Mouse (Mus musculus): ENCODE measurements around the gene Pex14. TPM values are rescaled to one million over a fixed set of nuclear protein-coding genes. Genes with fewer than 3 reads are reported as not detected.

Pex14 gene
- polyA plus RNA-seq (2014; fragmentation: Illumina TruSeq; extraction: RNeasy Lipid Tissue Mini Kit (QIAGEN cat#74804); ENCODE audit: low replicate concordance) = 0.71 TPM

DNA sequence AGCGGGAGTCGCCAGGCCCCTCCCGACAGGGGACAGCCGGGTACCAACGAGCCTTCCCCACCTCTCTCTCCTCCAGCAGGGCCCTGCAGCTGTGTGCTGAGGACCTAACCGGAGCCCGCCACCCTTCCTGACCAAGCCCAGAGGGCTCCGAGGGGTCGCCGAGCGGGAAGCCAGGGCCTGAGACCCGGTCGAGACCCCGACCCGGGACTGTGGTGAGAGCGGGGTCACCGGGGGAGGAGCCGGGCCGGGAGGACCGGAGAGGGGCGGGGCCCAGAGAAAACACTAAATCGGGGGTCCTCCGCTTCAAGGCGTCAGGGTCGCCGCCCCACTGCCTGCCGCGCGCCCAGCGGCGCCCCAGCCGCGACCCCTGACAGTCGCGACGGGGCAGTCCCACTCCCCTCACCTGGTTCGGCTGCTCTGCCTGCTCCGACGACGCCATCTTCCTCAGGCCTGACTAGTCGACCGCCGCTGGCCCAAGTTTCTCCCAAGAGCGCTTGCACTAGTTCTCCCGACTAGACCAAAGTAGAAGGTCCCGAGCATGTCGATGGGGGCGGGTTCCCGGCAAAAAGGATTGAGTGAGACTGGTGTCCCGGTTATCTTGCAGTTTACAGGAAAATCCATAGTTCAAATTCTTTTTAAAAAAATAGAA lies at the start of gene Pex14:
Pex14 (minus strand) TSS at position 508 of the 649 bp plus-strand sequence.

DNA sequence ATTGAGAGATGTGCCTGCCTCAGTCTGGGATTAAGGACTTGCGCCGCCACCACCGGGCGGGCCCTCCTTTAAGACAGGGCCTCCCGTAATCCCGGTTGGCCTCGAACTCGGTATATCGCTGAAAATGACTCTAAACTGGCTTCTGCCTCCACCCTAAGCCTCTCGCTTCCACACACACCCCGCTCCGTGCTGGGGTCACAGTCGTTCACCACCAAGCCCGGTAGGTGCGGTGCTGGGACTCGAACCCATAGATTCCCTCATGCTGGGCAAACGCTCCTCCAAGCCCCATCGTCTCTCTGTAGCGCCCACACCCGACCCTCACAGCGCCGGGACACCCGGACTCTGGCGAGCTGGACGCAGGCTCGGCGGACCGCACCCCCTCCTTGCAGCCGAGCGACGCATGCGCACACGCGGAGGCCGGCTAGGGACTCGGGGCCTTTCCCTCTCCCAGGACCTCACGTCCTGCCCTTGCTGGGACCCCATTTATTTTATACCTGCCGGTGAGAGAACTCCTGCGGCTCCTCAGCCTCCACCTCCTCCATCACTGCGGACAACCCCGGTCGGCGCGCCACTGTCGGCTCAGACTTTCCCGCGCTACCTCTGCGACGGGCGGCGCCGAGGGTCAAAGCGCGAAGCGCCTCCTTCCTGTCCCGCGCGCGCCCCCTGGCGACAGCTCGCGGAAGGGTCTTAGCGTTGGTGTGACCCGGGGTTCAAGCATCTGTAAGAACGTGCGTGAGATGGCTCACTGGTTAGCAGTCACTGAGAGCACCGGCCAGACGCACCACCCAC lies 37.5 kb upstream of the Pex14 start, which contains the start of gene Cenps:
Cenps (minus strand) TSS at position 648 of the 789 bp plus-strand sequence.

DNA sequence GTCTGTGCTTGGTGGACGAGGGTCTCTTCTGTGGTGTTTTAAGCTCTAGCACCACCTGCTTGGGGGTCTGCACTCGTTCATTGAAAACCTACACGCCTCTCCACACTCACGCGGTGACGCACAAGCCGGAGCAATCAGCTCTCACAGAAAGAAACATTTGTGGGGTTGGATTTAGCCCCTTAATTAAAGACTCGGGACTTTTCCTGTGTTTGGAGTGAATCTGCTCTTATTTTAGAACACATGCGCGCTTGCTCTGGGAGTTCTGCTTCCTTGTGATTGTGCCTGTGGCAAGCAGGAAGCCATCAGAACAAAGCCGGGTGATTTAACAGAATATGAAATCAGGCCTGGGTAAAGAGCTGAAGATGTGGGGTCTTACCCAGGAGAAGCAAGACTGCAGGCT lies 27.0 kb upstream of the Pex14 start, which contains the start of gene Cort:
Cort (minus strand) TSS at position 101 of the 400 bp plus-strand sequence.

DNA sequence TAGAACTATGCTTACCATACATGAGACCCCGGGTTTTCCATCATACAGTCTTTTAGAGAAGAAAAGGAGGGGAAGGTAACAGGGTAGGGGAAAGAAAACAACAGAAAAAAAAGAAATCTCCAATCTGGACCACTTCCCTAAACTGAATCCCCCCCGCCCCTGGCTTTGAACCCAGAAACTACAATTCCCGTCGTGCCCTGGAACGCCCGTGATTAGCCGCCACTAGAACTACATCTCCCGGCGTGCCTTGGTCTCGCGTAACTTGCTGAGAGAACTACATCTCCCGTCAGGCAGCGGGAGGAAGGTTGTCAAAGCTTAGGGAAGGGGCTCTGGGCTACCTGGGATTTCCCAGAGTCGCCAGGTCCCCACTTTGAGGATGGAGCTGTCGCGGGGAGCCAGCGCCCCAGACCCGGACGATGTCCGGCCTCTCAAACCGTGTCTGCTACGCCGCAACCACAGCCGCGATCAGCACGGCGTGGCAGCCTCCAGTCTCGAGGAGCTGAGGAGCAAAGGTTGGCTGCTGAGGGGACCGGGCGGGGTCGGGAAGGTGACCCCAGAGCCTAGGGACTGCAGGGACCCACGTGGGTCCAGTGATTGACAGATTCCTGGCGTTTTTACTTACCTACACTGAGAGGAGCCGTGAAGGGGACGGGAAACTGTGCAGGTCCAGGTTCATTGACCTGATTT lies 4.3 kb upstream of the Pex14 start, which contains the start of gene Dffa:
Dffa (plus strand) TSS at position 272 of the 687 bp plus-strand sequence.

Other genes starting within 250 kb of the Pex14 start
- gene Dffa, start 4.3 kb upstream of the Pex14 start, polyA plus RNA-seq (2014; fragmentation: Illumina TruSeq; extraction: RNeasy Lipid Tissue Mini Kit (QIAGEN cat#74804); ENCODE audit: low replicate concordance) = 6.4 TPM
- not detected for gene Cort, start 26.9 kb upstream of the Pex14 start, polyA plus RNA-seq (2014; fragmentation: Illumina TruSeq; extraction: RNeasy Lipid Tissue Mini Kit (QIAGEN cat#74804); ENCODE audit: low replicate concordance)
- gene Cenps, start 37.8 kb upstream of the Pex14 start, polyA plus RNA-seq (2014; fragmentation: Illumina TruSeq; extraction: RNeasy Lipid Tissue Mini Kit (QIAGEN cat#74804); ENCODE audit: low replicate concordance) = 3.5 TPM
- 38.6 TPM for gene Pgd, start 66.9 kb upstream of the Pex14 start, polyA plus RNA-seq (2014; fragmentation: Illumina TruSeq; extraction: RNeasy Lipid Tissue Mini Kit (QIAGEN cat#74804); ENCODE audit: low replicate concordance)
- gene Kif1b, start 207.8 kb upstream of the Pex14 start, polyA plus RNA-seq (2014; fragmentation: Illumina TruSeq; extraction: RNeasy Lipid Tissue Mini Kit (QIAGEN cat#74804); ENCODE audit: low replicate concordance) = 42.9 TPM

Measured in small intestine, adult 10 weeks (tissue).